Mouse (Mus musculus): ENCODE data around the gene Hist2h3c2.

- TF ChIP-seq POLR2A (IDR thresholded peaks at IDR 0.05; ENCODE audit: low read depth, low read length) (no peak), ZNF384 (IDR thresholded peaks at IDR 0.05; ENCODE audit: low read depth, low read length) (no peak), UBTF (IDR thresholded peaks at IDR 0.05; ENCODE audit: low read depth, low read length) (no peak), TBP (conservative IDR thresholded peaks at IDR 0.05; ENCODE audit: low read depth, low read length) (no peak), CTCF (conservative IDR thresholded peaks at IDR 0.05 in 1 of 2, IDR thresholded peaks at IDR 0.05 in 1 of 2; ENCODE audit: low read depth in 2 of 2, low read length in 2 of 2) (no peak), ZC3H11A (IDR thresholded peaks at IDR 0.05; ENCODE audit: low read depth, low read length) (no peak), ELF1 (IDR thresholded peaks at IDR 0.05; ENCODE audit: low read depth, low read length) (no peak), MXI1 (IDR thresholded peaks at IDR 0.05; ENCODE audit: low read depth, low read length) (no peak), BHLHE40 (IDR thresholded peaks at IDR 0.05; ENCODE audit: low read depth, low read length) (no peak), HCFC1 (IDR thresholded peaks at IDR 0.05; ENCODE audit: low read depth, low read length) (no peak), PAX5 (IDR thresholded peaks at IDR 0.05; ENCODE audit: low read length) (no peak), EP300 (IDR thresholded peaks at IDR 0.05; ENCODE audit: low read length) (no peak)
Observed at GRCm38 (mm10) chr3:96231758-96232120, 7.2 kb downstream of the Hist2h3c2 start.
